Mouse (Mus musculus): ENCODE data around the gene Alg10b.
"Not testable (repeated sequence)": the region's sequence is repeated elsewhere in the genome, so short reads cannot be mapped to it uniquely, and the experiment has no call there.

Gene Alg10b

DNA sequence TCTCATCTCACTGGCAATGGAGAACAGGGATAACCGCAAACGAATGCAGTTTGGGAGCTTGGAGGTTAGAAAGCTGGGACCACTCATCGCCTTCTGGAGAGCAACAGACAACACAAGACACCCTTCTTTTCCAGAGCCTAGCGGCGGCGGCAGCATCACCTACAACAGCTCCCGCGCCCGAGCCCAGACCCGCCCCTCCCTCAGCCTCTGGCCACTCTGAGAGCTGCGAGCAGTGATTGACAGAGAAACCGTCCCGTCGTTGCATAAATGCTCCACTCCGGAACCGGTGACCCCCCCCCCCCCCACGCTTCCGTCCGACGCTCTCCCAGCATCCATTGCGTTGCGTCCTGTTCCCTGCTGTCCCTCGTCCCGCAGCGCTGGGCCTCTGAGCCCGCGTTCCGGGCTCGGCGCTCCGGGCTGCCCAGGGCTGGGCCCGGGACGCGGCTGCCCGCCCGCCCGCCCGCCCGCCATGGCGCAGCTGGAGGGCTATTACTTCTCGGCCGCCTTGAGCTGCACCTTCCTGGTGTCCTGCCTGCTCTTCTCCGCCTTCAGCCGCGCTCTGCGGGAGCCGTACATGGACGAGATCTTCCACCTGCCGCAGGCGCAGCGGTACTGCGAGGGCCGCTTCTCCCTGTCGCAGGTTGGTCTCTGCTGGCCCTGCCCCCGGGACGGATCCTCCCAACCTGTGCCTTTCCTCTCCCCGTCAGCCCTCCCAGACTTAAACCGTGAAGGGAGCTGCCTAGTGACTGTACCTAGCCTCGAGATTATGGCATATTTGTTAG, at the start of gene Alg10b:
Alg10b (plus strand) TSS at position 343 of the 782 bp plus-strand sequence.
- DNase-seq (ENCODE audit: low spot score): peak; percentile 96

DNA sequence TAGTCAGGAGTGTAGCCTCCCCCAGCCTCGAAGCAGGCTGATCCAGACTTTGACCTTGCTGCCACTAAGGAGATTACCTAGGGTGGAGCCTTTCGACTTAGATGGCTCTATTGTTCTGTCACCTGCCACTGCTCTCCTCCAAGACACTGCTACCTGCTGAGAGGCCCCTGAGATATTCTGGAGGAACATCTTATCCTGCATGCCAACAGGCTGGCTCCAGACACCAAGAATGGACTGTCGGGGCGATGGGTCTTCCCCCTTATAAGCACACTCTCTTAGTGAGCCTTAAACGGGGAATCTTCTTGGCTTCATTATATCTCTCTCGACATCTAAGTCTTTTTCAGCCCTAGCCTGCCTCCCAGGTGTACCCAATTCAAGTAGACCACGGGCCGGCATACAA, 41.0 kb upstream of the Alg10b start:
- not testable (repeated sequence) for DNase-seq (ENCODE audit: low spot score)

DNA sequence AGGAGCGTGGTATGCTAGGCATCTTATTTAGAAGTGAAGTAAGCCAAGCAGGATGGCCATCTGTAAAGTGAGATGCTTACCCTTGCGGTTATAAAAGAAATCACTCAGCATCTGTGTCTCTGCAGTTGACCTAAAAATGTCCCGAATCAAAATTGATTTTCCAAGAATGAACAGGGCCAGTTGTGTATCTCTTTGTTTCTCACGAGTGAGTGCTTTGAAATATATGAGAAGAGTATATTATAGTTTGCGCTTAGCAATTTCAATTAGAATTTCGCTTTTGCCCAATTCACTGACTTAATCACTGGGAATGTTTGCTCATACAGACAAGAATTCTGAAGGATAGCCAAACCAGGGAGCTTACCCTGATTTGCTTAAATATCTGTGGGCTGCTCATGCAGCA, 40.6 kb upstream of the Alg10b start:
- no peak for DNase-seq (ENCODE audit: low spot score)

DNA sequence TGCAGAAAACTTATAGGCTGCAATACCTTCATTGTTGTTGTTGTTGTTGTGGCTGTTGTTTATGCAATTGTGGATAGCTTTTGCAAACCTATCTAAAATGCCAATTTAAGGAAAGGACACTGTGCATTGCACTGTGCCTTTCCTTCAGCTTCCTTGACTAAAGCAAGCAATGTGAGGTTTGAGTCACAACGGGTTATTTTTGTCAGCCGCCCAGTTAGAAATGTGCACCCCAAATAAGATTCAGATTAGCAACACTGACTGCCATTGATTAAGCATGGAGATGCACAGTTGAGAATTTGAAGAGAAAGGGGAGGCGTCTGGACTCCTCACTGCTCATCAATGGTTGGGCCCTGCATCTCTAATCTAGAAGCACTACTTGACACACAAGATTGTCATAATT, 39.4 kb upstream of the Alg10b start:
- no peak for DNase-seq (ENCODE audit: low spot score)

DNA sequence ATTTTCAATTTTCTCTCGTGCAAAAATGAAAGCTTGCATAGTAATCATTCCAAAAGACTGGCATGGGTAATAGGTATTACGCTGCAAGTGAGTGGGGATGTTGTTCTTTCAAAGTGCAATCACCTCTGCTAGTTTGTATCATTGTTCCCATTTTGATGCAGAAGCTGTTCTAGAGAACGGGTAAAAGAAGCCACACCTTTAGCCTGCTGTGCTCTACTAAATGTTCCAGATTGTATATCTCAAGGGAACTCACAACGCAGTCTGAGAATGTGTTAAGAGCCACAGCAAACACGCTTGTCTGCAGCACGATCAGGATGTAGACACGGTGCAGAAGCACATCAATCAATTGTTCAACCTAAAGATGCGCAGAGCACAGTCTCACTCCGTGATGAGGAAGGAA, 34.6 kb upstream of the Alg10b start:
- no peak for DNase-seq (ENCODE audit: low spot score)

DNA sequence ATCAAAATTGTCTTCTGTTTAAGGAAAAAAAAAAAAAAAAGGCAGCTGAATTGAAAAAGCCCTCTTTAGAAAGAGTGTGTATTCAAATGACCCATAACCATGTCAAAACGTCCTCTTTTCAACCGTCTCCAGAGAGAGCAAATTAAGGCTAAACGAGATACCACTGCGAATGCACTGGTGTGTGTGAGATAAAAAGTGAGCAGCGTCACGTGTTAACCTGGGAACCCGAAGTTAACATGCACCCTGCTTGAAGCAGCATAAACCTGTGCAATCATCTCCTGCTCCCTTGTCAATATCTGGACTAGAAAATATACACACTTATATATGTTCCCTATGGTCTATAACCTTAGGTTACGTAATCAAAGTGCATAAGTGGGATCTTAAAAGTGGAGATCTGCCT, 10.2 kb upstream of the Alg10b start:
- no peak for DNase-seq (ENCODE audit: low spot score)

DNA sequence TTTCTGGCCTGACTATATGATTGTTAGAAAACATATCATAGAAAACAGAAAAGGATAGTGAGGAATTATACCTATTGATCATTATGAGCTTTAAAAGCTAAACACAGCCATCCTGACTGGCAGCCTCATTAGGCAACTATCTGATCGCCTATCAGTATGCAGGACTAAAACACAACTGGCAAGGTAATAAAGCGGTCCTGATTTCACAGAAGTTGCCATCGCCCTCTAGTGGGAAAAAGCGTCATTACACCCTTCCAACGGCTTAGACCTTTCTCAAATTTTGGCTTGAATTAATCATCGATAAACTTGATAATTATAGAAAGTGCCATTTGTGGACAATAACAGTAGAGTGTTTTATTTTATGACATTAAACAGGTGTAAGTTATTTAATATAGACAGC, 9.2 kb upstream of the Alg10b start:
- DNase-seq (ENCODE audit: low spot score): peak; percentile 80

DNA sequence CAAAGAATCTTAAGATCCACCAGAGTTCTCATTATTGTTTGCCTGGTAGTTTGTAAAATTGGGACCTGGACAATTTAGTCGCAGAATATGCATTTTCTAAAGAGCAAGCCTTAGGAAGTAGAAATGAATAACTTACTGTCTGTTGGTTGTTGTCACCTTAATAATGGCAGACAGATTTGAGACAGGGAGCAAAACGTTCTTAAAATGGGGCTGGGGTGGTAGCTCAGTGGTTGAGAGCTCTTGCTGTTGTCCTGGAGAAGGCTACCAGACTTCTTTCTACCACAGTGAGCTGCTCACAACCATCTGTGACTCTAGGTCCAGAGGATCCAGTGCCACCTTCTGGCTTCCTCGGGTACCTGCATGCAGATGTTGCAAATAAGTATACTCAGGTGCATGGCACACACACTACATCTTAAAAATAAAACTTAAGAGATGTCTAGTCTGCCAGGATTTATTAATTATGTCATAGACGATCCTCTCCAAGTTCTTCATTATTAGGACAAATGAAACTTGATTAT, 1.0 kb downstream of the Alg10b start:
- DNase-seq (ENCODE audit: low spot score): peak; percentile 75

DNA sequence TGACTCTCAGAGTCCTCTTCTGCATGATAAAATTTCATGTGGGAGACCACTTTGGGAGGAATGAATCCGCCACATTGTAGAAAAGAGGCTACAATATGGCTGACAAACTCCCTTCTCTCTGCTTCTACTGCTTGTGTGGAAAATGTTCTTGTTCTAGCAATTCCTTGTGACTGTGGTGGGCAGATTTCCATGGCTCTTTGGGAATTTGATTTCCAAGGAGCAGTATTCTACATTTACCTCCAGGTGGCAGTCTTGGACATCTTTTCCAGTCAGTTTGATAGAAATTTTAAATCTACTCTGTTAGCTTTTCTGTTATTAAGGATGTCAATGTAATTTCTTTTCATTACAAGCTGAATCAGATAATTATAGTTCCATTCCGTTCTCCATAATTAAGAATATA, 13.5 kb downstream of the Alg10b start:
- peak; percentile 71 for DNase-seq (ENCODE audit: low spot score)

DNA sequence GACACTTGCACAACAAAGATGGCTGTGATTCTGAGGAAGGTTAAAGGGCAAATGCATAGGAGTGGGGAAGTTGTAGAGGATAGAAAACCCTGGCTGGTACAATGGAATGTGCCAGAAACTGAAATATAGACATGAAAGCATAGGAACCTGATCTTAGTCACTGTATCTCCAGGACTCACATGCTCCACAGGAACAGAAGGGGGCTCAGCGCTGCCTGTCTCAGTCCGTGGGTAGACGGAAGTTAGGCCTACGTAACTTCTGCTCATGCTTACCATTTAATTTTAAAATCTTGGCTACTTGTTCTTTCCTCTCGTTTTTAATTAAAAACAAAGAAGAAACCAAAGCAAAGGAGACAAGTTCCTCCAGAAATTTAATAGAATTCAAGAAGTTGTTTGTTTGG, 20.0 kb downstream of the Alg10b start:
- no peak for DNase-seq (ENCODE audit: low spot score)

DNA sequence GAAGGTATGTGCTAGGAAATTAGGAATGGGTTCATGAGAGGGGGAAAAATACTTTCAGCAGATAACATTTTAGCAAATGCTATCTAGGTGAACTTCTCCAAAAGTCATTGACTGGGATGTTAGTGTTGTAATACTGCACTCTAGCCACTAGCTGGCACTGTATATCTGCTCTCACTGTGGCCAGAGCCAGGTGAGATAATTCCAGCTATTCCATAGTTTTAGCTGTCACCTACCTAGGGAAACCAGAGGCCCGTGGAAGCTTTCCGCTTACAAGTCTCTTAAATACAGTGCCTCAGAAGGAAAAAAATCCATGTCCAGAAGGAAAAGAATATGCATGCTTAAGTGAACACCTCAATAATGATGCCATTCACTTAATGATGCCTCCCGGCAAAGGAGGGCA, 25.6 kb downstream of the Alg10b start:
- peak; percentile 75 for DNase-seq (ENCODE audit: low spot score)

DNA sequence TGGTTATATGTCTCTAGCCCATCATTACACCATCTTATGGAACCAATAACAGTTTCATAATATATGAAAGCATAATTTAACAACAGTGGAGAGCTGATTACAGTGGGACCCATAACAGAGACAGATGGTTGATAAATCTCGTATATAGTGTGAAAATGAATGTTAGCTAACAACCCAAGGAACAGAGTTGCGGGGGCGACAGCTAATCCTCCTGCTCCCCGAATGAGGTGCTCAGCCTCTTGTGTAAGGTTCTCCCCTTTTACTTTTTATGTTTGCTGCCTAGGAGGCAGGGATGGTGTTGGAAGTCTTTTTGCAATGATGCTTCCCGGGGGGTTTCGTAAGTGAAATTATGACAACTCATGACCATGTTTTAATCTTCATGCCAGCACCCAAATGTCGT, 58.8 kb downstream of the Alg10b start:
- DNase-seq (ENCODE audit: low spot score): no peak

All from embryo, embryonic 10.5 days (tissue).